ENCODE assay signal across 21 mouse cellular contexts in genomic region chr2:35673181-35673580, GRCm38 (mm10).
DNase-seq lines count a peak whose midpoint lies in the region; ATAC-seq lines count a peak whose summit lies in the region.
"Had no signal": no experiment of that assay in that cellular context is flagged by ENCODE, and none has a peak within 500 bp of the region (broad histone marks: within the 10 kb centered on the region; RNA-seq: fewer than 3 reads in every experiment).

No protein-coding gene starts in this region.

- DNase-seq in left cerebral cortex, postnatal 14 days (ENCODE audit: low spot score in 2 of 2), result peak; percentile 53 to 75
- DNase-seq in left cerebral cortex, postnatal 4 days, result no peak
- DNase-seq in right cerebral cortex, postnatal 25 days, result peak; percentile 24
- DNase-seq in right cerebral cortex, adult 2 months (ENCODE audit: low spot score in 2 of 2), result no peak
- no peak for DNase-seq in kidney, postnatal 36 days
- DNase-seq: cerebellum, adult 11-12 months; gastrocnemius, postnatal 25 days; kidney, adult 18-20 months; liver; thymus, adult 2 months; thymus, postnatal 4 days had no signal

- no peak for ATAC-seq in intestine, embryonic 15.5 days
- ATAC-seq in intestine, embryonic 16.5 days, result no peak
- ATAC-seq: forebrain, embryonic 14.5 days had no signal

- H3K4me2 ChIP-seq in intestine, embryonic 15.5 days (replicated peaks), result no peak overlapping the region
- no peak overlapping the region for H3K4me2 ChIP-seq in intestine, embryonic 16.5 days (ENCODE audit: low read depth, low read length)
- H3K4me2 ChIP-seq: embryonic facial prominence, embryonic 12.5 days; hindbrain, embryonic 12.5 days; liver, embryonic 15.5 days; lung, embryonic 15.5 days; midbrain, embryonic 11.5 days had no signal

- intact Hi-C loops in left cerebral cortex, postnatal 14 days (cut with DNase I), result no loop called here
- intact Hi-C loops in left cerebral cortex, postnatal 4 days (cut with DNase I), result no loop called here

- H3K27ac ChIP-seq in intestine, embryonic 15.5 days, result peak overlapping the region; percentile 22; the same call in 1 of the 2 replicates
- no peak overlapping the region for H3K27ac ChIP-seq in intestine, embryonic 16.5 days (ENCODE audit: low read length)
- H3K27ac ChIP-seq: hindbrain, embryonic 12.5 days; liver, embryonic 15.5 days; macrophage had no signal

- H3K9ac ChIP-seq in intestine, embryonic 15.5 days, result no peak overlapping the region
- H3K9ac ChIP-seq in intestine, embryonic 16.5 days (ENCODE audit: low read depth, low read length), result no peak overlapping the region
- H3K9ac ChIP-seq: embryonic facial prominence, embryonic 12.5 days; hindbrain, embryonic 12.5 days; liver, embryonic 15.5 days; lung, embryonic 15.5 days had no signal

- H3K4me3 ChIP-seq in intestine, embryonic 15.5 days (replicated peaks), result no peak overlapping the region
- no peak overlapping the region for H3K4me3 ChIP-seq in intestine, embryonic 16.5 days (ENCODE audit: low read length)
- H3K4me3 ChIP-seq: embryonic facial prominence, embryonic 12.5 days; erythroblast, embryonic 14.5 days; hindbrain, embryonic 12.5 days; liver, embryonic 15.5 days; lung, embryonic 15.5 days had no signal

- no peaks in the 10 kb centered on the region for H3K36me3 ChIP-seq in intestine, embryonic 15.5 days
- H3K36me3 ChIP-seq in intestine, embryonic 16.5 days (ENCODE audit: control insufficient read depth, insufficient read depth, low read length), result no peaks in the 10 kb centered on the region
- H3K36me3 ChIP-seq: hindbrain, embryonic 12.5 days; liver, embryonic 15.5 days; lung, embryonic 15.5 days had no signal

- 82% methylated on average over 3 of the region's 3 CpGs for WGBS in intestine, embryonic 15.5 days
- WGBS in intestine, embryonic 16.5 days, result 84% methylated on average over 3 of the region's 3 CpGs

- peaks cover 95% of the 10 kb centered on the region for H3K4me1 ChIP-seq in intestine, embryonic 15.5 days (replicated peaks)
- H3K4me1 ChIP-seq in intestine, embryonic 16.5 days (ENCODE audit: control insufficient read depth, insufficient read depth, low read length), result peaks cover 88% of the 10 kb centered on the region

- no peaks in the 10 kb centered on the region for H3K9me3 ChIP-seq in intestine, embryonic 15.5 days
- H3K9me3 ChIP-seq in intestine, embryonic 16.5 days (ENCODE audit: control insufficient read depth, low read length), result no peaks in the 10 kb centered on the region
- H3K9me3 ChIP-seq: embryonic facial prominence, embryonic 12.5 days; hindbrain, embryonic 12.5 days; liver, embryonic 15.5 days; lung, embryonic 15.5 days had no signal

- no peaks in the 10 kb centered on the region for H3K27me3 ChIP-seq in intestine, embryonic 15.5 days (replicated peaks)
- H3K27me3 ChIP-seq in intestine, embryonic 16.5 days (replicated peaks; ENCODE audit: control insufficient read depth, insufficient read depth, low read length), result no peaks in the 10 kb centered on the region
- H3K27me3 ChIP-seq: embryonic facial prominence, embryonic 12.5 days; hindbrain, embryonic 12.5 days; liver, embryonic 15.5 days; lung, embryonic 15.5 days had no signal

Comparison
In these comparisons a context has a peak if more than half of its experiments do, and no peak if none do; other contexts are left out.
1. DNase-seq: peak in left cerebral cortex, postnatal 14 days (2 of 2) and right cerebral cortex, postnatal 25 days (single experiment); none in left cerebral cortex, postnatal 4 days (single experiment), right cerebral cortex, adult 2 months (0 of 2) and kidney, postnatal 36 days (0 of 2).